Mouse (Mus musculus): ENCODE measurements around the gene Capza1. TPM values are rescaled to one million over a fixed set of nuclear protein-coding genes. Genes with fewer than 3 reads are reported as not detected.
A peak's percentile ranks its signal among the peaks of the same experiment; 100 is the strongest.

Capza1 gene
- polyA plus RNA-seq, 1 experiment from 2014 or later: 207 TPM

GRCm38 (mm10) chr3:104812254-104812653 lies 52.1 kb downstream of the Capza1 start:
- Histone ChIP-seq H3K9ac (ENCODE audit: low read length) (no peak overlapping the region), H3K9me3 (replicated peaks; ENCODE audit: control insufficient read depth, low read length) (no peaks in the 10 kb centered on the region), H3K4me3 (ENCODE audit: low read depth, low read length) (no peak overlapping the region), H3K27ac (ENCODE audit: low read depth, low read length) (no peak overlapping the region), H3K27me3 (replicated peaks; ENCODE audit: control insufficient read depth, insufficient read depth, low read length) (no peaks in the 10 kb centered on the region), H3K36me3 (ENCODE audit: control insufficient read depth, insufficient read depth, low read length) (no peaks in the 10 kb centered on the region), H3K4me2 (ENCODE audit: low read length) (no peak overlapping the region), H3K4me1 (ENCODE audit: control insufficient read depth, insufficient read depth, low read length) (peaks cover 3% of the 10 kb centered on the region; the same call in 1 of the 2 replicates)
- ATAC-seq: no peak
- no peak for DNase-seq (ENCODE audit: low spot score)
- WGBS: 88% methylated on average over 4 of the region's 4 CpGs

GRCm38 (mm10) chr3:104811752-104812151 lies 52.6 kb downstream of the Capza1 start:
- H3K27ac ChIP-seq (ENCODE audit: low read depth, low read length): no peak overlapping the region
- H3K9ac ChIP-seq (ENCODE audit: low read length): no peak overlapping the region
- H3K27me3 ChIP-seq (replicated peaks; ENCODE audit: control insufficient read depth, insufficient read depth, low read length): no peaks in the 10 kb centered on the region
- H3K36me3 ChIP-seq (ENCODE audit: control insufficient read depth, insufficient read depth, low read length): no peaks in the 10 kb centered on the region
- no peak overlapping the region for H3K4me2 ChIP-seq (ENCODE audit: low read length)
- no peaks in the 10 kb centered on the region for H3K4me1 ChIP-seq (ENCODE audit: control insufficient read depth, insufficient read depth, low read length)
- no peak overlapping the region for H3K4me3 ChIP-seq (ENCODE audit: low read depth, low read length)
- DNase-seq (ENCODE audit: low spot score) (no peak), ATAC-seq (no peak)
- H3K9me3 ChIP-seq (replicated peaks; ENCODE audit: control insufficient read depth, low read length): no peaks in the 10 kb centered on the region
- 22% methylated on average over 3 of the region's 3 CpGs for WGBS

- Histone ChIP-seq H3K36me3 (ENCODE audit: control insufficient read depth, insufficient read depth, low read length) (0 out of 2 replicates have a peak, but pooled peaks cover 7% of the 10 kb centered on the region), H3K9ac (ENCODE audit: low read length) (no peak overlapping the region), H3K4me2 (ENCODE audit: low read length) (no peak overlapping the region), H3K27me3 (replicated peaks; ENCODE audit: control insufficient read depth, insufficient read depth, low read length) (no peaks in the 10 kb centered on the region), H3K4me1 (ENCODE audit: control insufficient read depth, insufficient read depth, low read length) (no peaks in the 10 kb centered on the region), H3K9me3 (replicated peaks; ENCODE audit: control insufficient read depth, low read length) (no peaks in the 10 kb centered on the region), H3K27ac (ENCODE audit: low read depth, low read length) (no peak overlapping the region), H3K4me3 (ENCODE audit: low read depth, low read length) (no peak overlapping the region)
- DNase-seq (ENCODE audit: low spot score): no peak
- no peak for ATAC-seq
- 87% methylated on average over 9 of the region's 9 CpGs for WGBS
Observed at GRCm38 (mm10) chr3:104805539-104805938, 58.8 kb downstream of the Capza1 start.

GRCm38 (mm10) chr3:104804312-104804711 lies 60.0 kb downstream of the Capza1 start:
- DNase-seq (ENCODE audit: low spot score) (no peak), ATAC-seq (no peak)
- no peak overlapping the region for H3K27ac ChIP-seq (ENCODE audit: low read depth, low read length)
- 0 out of 2 replicates have a peak, but pooled peaks cover 18% of the 10 kb centered on the region for H3K36me3 ChIP-seq (ENCODE audit: control insufficient read depth, insufficient read depth, low read length)
- H3K4me3 ChIP-seq (ENCODE audit: low read depth, low read length): no peak overlapping the region
- H3K9ac ChIP-seq (ENCODE audit: low read length): no peak overlapping the region
- H3K4me1 ChIP-seq (ENCODE audit: control insufficient read depth, insufficient read depth, low read length): no peaks in the 10 kb centered on the region
- no peak overlapping the region for H3K4me2 ChIP-seq (ENCODE audit: low read length)
- no peaks in the 10 kb centered on the region for H3K9me3 ChIP-seq (replicated peaks; ENCODE audit: control insufficient read depth, low read length)
- H3K27me3 ChIP-seq (replicated peaks; ENCODE audit: control insufficient read depth, insufficient read depth, low read length): no peaks in the 10 kb centered on the region
- WGBS: 96% methylated on average over 10 of the region's 10 CpGs

GRCm38 (mm10) chr3:104801481-104801880 lies 62.8 kb downstream of the Capza1 start:
- no peak for ATAC-seq

GRCm38 (mm10) chr3:104800681-104801080 lies 63.6 kb downstream of the Capza1 start:
- Histone ChIP-seq H3K36me3 (ENCODE audit: control insufficient read depth, insufficient read depth, low read length) (peaks cover 24% of the 10 kb centered on the region; the same call in 1 of the 2 replicates), H3K27me3 (replicated peaks; ENCODE audit: control insufficient read depth, insufficient read depth, low read length) (no peaks in the 10 kb centered on the region), H3K27ac (ENCODE audit: low read depth, low read length) (no peak overlapping the region), H3K9ac (ENCODE audit: low read length) (no peak overlapping the region), H3K9me3 (replicated peaks; ENCODE audit: control insufficient read depth, low read length) (no peaks in the 10 kb centered on the region), H3K4me3 (ENCODE audit: low read depth, low read length) (no peak overlapping the region), H3K4me2 (ENCODE audit: low read length) (no peak overlapping the region), H3K4me1 (ENCODE audit: control insufficient read depth, insufficient read depth, low read length) (peaks cover 3% of the 10 kb centered on the region; the same call in 1 of the 2 replicates)
- ATAC-seq: no peak
- 97% methylated on average over 11 of the region's 11 CpGs for WGBS
- no peak for DNase-seq (ENCODE audit: low spot score)

More at GRCm38 (mm10) chr3:104801481-104801880, 62.8 kb downstream of the Capza1 start:
- Histone ChIP-seq H3K4me3 (ENCODE audit: low read depth, low read length) (no peak overlapping the region), H3K4me2 (ENCODE audit: low read length) (no peak overlapping the region), H3K4me1 (ENCODE audit: control insufficient read depth, insufficient read depth, low read length) (no peaks in the 10 kb centered on the region), H3K27ac (ENCODE audit: low read depth, low read length) (no peak overlapping the region), H3K27me3 (replicated peaks; ENCODE audit: control insufficient read depth, insufficient read depth, low read length) (no peaks in the 10 kb centered on the region), H3K36me3 (ENCODE audit: control insufficient read depth, insufficient read depth, low read length) (peaks cover 23% of the 10 kb centered on the region; the same call in 1 of the 2 replicates), H3K9me3 (replicated peaks; ENCODE audit: control insufficient read depth, low read length) (no peaks in the 10 kb centered on the region), H3K9ac (ENCODE audit: low read length) (no peak overlapping the region)
- WGBS: 85% methylated on average over 6 of the region's 6 CpGs
- DNase-seq (ENCODE audit: low spot score): no peak

- Histone ChIP-seq H3K27me3 (replicated peaks; ENCODE audit: control insufficient read depth, insufficient read depth, low read length) (no peaks in the 10 kb centered on the region), H3K4me3 (ENCODE audit: low read depth, low read length) (no peak overlapping the region), H3K9ac (ENCODE audit: low read length) (no peak overlapping the region), H3K4me2 (ENCODE audit: low read length) (no peak overlapping the region), H3K36me3 (ENCODE audit: control insufficient read depth, insufficient read depth, low read length) (peaks cover 34% of the 10 kb centered on the region; the same call in 1 of the 2 replicates), H3K4me1 (ENCODE audit: control insufficient read depth, insufficient read depth, low read length) (peaks cover 14% of the 10 kb centered on the region; the same call in 1 of the 2 replicates), H3K27ac (ENCODE audit: low read depth, low read length) (no peak overlapping the region), H3K9me3 (replicated peaks; ENCODE audit: control insufficient read depth, low read length) (no peaks in the 10 kb centered on the region)
- ATAC-seq (no peak), DNase-seq (ENCODE audit: low spot score) (no peak)
- WGBS: 78% methylated on average over 15 of the region's 15 CpGs
Observed at GRCm38 (mm10) chr3:104796430-104797082, 67.7 kb downstream of the Capza1 start.

- 66% methylated on average over 15 of the region's 15 CpGs for WGBS
- H3K27ac ChIP-seq (ENCODE audit: low read depth, low read length): peak overlapping the region; percentile 27; the same call in 1 of the 2 replicates
- no peak for ATAC-seq
Observed at GRCm38 (mm10) chr3:104795661-104796340, 68.5 kb downstream of the Capza1 start.

More at GRCm38 (mm10) chr3:104795661-104796340, 68.5 kb downstream of the Capza1 start:
- peaks cover 14% of the 10 kb centered on the region; the same call in 1 of the 2 replicates for H3K4me1 ChIP-seq (ENCODE audit: control insufficient read depth, insufficient read depth, low read length)
- H3K9ac ChIP-seq (ENCODE audit: low read length): no peak overlapping the region
- H3K36me3 ChIP-seq (ENCODE audit: control insufficient read depth, insufficient read depth, low read length): peaks cover 29% of the 10 kb centered on the region; the same call in 1 of the 2 replicates
- H3K4me2 ChIP-seq (ENCODE audit: low read length): no peak overlapping the region
- DNase-seq (ENCODE audit: low spot score): no peak
- H3K27me3 ChIP-seq (replicated peaks; ENCODE audit: control insufficient read depth, insufficient read depth, low read length): no peaks in the 10 kb centered on the region
- H3K9me3 ChIP-seq (replicated peaks; ENCODE audit: control insufficient read depth, low read length): no peaks in the 10 kb centered on the region
- H3K4me3 ChIP-seq (ENCODE audit: low read depth, low read length): no peak overlapping the region
